In genomic region chr4:141020220-141020619, GRCm38 (mm10) we compare ENCODE assay signal across 10 mouse cellular contexts. TPM values are rescaled to one million over a fixed set of nuclear protein-coding genes. Genes with fewer than 3 reads are reported as not detected.
DNase-seq lines count a peak whose midpoint lies in the region; ATAC-seq lines count a peak whose summit lies in the region.
"Had no signal": no experiment of that assay in that cellular context is flagged by ENCODE, and none has a peak within 500 bp of the region (broad histone marks: within the 10 kb centered on the region; RNA-seq: fewer than 3 reads in every experiment).

No protein-coding gene starts in this region.

- DNase-seq in kidney, postnatal 10 days = no peak
- DNase-seq in urinary bladder, postnatal 4 days (ENCODE audit: low spot score in 2 of 2) = no peak
- no peak for DNase-seq in ovary, postnatal 10 days (ENCODE audit: low spot score)
- DNase-seq: adrenal gland, adult 8-10 months; cerebellum, adult 9-10 months; kidney, postnatal 36 days had no signal

- ATAC-seq in kidney, embryonic 16.5 days (ENCODE audit: low FRiP score, low TSS enrichment) = no peak
- ATAC-seq in forebrain, embryonic 12.5 days (ENCODE audit: low FRiP score) = no peak
- no peak for ATAC-seq in intestine, embryonic 15.5 days
- no peak for ATAC-seq in neural tube, embryonic 15.5 days (ENCODE audit: low FRiP score)

- H3K27ac ChIP-seq in kidney, embryonic 16.5 days (ENCODE audit: low read length) = peak overlapping the region; percentile 72
- peak overlapping the region; percentile 94 for H3K27ac ChIP-seq in forebrain, embryonic 12.5 days
- peak overlapping the region; percentile 90 for H3K27ac ChIP-seq in intestine, embryonic 15.5 days
- peak overlapping the region; percentile 81 for H3K27ac ChIP-seq in neural tube, embryonic 15.5 days (replicated peaks)

- no peaks in the 10 kb centered on the region for H3K9me3 ChIP-seq in kidney, embryonic 16.5 days (ENCODE audit: low read length)
- no peaks in the 10 kb centered on the region for H3K9me3 ChIP-seq in forebrain, embryonic 12.5 days
- no peaks in the 10 kb centered on the region for H3K9me3 ChIP-seq in intestine, embryonic 15.5 days
- H3K9me3 ChIP-seq in neural tube, embryonic 15.5 days (replicated peaks) = no peaks in the 10 kb centered on the region

- H3K36me3 ChIP-seq in kidney, embryonic 16.5 days (ENCODE audit: insufficient read depth, low read length) = peaks cover 26% of the 10 kb centered on the region
- peaks cover 58% of the 10 kb centered on the region for H3K36me3 ChIP-seq in forebrain, embryonic 12.5 days (replicated peaks)
- peaks cover 6% of the 10 kb centered on the region; the same call in 1 of the 2 replicates for H3K36me3 ChIP-seq in intestine, embryonic 15.5 days
- H3K36me3 ChIP-seq in neural tube, embryonic 15.5 days = peaks cover 15% of the 10 kb centered on the region

- no peak overlapping the region for H3K4me2 ChIP-seq in kidney, embryonic 16.5 days (replicated peaks; ENCODE audit: low read depth, low read length)
- H3K4me2 ChIP-seq in forebrain, embryonic 12.5 days = peak overlapping the region; percentile 21; the same call in 1 of the 2 replicates
- peak overlapping the region; percentile 40 for H3K4me2 ChIP-seq in intestine, embryonic 15.5 days (replicated peaks)
- H3K4me2 ChIP-seq in neural tube, embryonic 15.5 days = no peak overlapping the region

- no peak overlapping the region for H3K4me3 ChIP-seq in kidney, embryonic 16.5 days (ENCODE audit: low read length)
- no peak overlapping the region for H3K4me3 ChIP-seq in forebrain, embryonic 12.5 days (replicated peaks)
- H3K4me3 ChIP-seq in intestine, embryonic 15.5 days (replicated peaks) = no peak overlapping the region
- no peak overlapping the region for H3K4me3 ChIP-seq in neural tube, embryonic 15.5 days (replicated peaks)

- WGBS in kidney, embryonic 16.5 days = 78% methylated on average over 17 of the region's 17 CpGs
- WGBS in forebrain, embryonic 12.5 days = 85% methylated on average over 16 of the region's 17 CpGs
- WGBS in intestine, embryonic 15.5 days = 71% methylated on average over 17 of the region's 17 CpGs
- 85% methylated on average over 17 of the region's 17 CpGs for WGBS in neural tube, embryonic 15.5 days

- no peaks in the 10 kb centered on the region for H3K27me3 ChIP-seq in kidney, embryonic 16.5 days (ENCODE audit: insufficient read depth, low read length)
- H3K27me3 ChIP-seq in forebrain, embryonic 12.5 days = no peaks in the 10 kb centered on the region
- no peaks in the 10 kb centered on the region for H3K27me3 ChIP-seq in intestine, embryonic 15.5 days (replicated peaks)
- H3K27me3 ChIP-seq in neural tube, embryonic 15.5 days (replicated peaks) = no peaks in the 10 kb centered on the region

- no peak overlapping the region for H3K9ac ChIP-seq in kidney, embryonic 16.5 days (replicated peaks; ENCODE audit: low read length)
- peak overlapping the region; percentile 42 for H3K9ac ChIP-seq in forebrain, embryonic 12.5 days
- H3K9ac ChIP-seq in intestine, embryonic 15.5 days = peak overlapping the region; percentile 6; the same call in 1 of the 2 replicates
- no peak overlapping the region for H3K9ac ChIP-seq in neural tube, embryonic 15.5 days (replicated peaks)

- H3K4me1 ChIP-seq in kidney, embryonic 16.5 days (ENCODE audit: insufficient read depth, low read length) = peaks cover 25% of the 10 kb centered on the region
- H3K4me1 ChIP-seq in forebrain, embryonic 12.5 days = peaks cover 46% of the 10 kb centered on the region
- H3K4me1 ChIP-seq in intestine, embryonic 15.5 days (replicated peaks) = peaks cover 41% of the 10 kb centered on the region
- H3K4me1 ChIP-seq in neural tube, embryonic 15.5 days = peaks cover 38% of the 10 kb centered on the region

RNA-seq across cellular contexts. Expression of gene Mfap2, which starts 10.0 kb away (rescaled TPM):
- 442 and 470 TPM in 2 replicates for polyA plus RNA-seq in kidney, embryonic 16.5 days (2015; fragmentation: Nextera tagmentation; extraction: Ambion mirVana)
- polyA plus RNA-seq in forebrain, embryonic 12.5 days (2016; fragmentation: Nextera tagmentation; extraction: Ambion mirVana) = 250 and 275 TPM in 2 replicates
- polyA plus RNA-seq in intestine, embryonic 15.5 days (2015; fragmentation: Nextera tagmentation; extraction: Ambion mirVana) = 329 and 347 TPM in 2 replicates
- 210 and 222 TPM in 2 replicates for polyA plus RNA-seq in neural tube, embryonic 15.5 days (2015; fragmentation: Nextera tagmentation; extraction: Ambion mirVana)

RNA-seq across cellular contexts. Expression of gene Atp13a2, which starts 33.5 kb away (rescaled TPM):
- 48.9 and 50.7 TPM in 2 replicates for polyA plus RNA-seq in kidney, embryonic 16.5 days (2015; fragmentation: Nextera tagmentation; extraction: Ambion mirVana)
- 75.5 and 82.3 TPM in 2 replicates for polyA plus RNA-seq in forebrain, embryonic 12.5 days (2016; fragmentation: Nextera tagmentation; extraction: Ambion mirVana)
- 29.8 and 35.7 TPM in 2 replicates for polyA plus RNA-seq in intestine, embryonic 15.5 days (2015; fragmentation: Nextera tagmentation; extraction: Ambion mirVana)
- 162 and 188 TPM in 2 replicates for polyA plus RNA-seq in neural tube, embryonic 15.5 days (2015; fragmentation: Nextera tagmentation; extraction: Ambion mirVana)

RNA-seq across cellular contexts. Expression of gene Crocc, which starts 40.1 kb away (rescaled TPM):
- 10.1 and 11.3 TPM in 2 replicates for polyA plus RNA-seq in kidney, embryonic 16.5 days (2015; fragmentation: Nextera tagmentation; extraction: Ambion mirVana)
- polyA plus RNA-seq in forebrain, embryonic 12.5 days (2016; fragmentation: Nextera tagmentation; extraction: Ambion mirVana) = 15.4 and 17.4 TPM in 2 replicates
- 4.0 and 4.7 TPM in 2 replicates for polyA plus RNA-seq in intestine, embryonic 15.5 days (2015; fragmentation: Nextera tagmentation; extraction: Ambion mirVana)
- 4.5 and 4.9 TPM in 2 replicates for polyA plus RNA-seq in neural tube, embryonic 15.5 days (2015; fragmentation: Nextera tagmentation; extraction: Ambion mirVana)

RNA-seq across cellular contexts. Expression of gene Necap2, which starts 57.9 kb away (rescaled TPM):
- polyA plus RNA-seq in kidney, embryonic 16.5 days (2015; fragmentation: Nextera tagmentation; extraction: Ambion mirVana) = 94.5 and 99.0 TPM in 2 replicates
- 52.7 and 56.8 TPM in 2 replicates for polyA plus RNA-seq in forebrain, embryonic 12.5 days (2016; fragmentation: Nextera tagmentation; extraction: Ambion mirVana)
- 66.6 and 70.2 TPM in 2 replicates for polyA plus RNA-seq in intestine, embryonic 15.5 days (2015; fragmentation: Nextera tagmentation; extraction: Ambion mirVana)
- polyA plus RNA-seq in neural tube, embryonic 15.5 days (2015; fragmentation: Nextera tagmentation; extraction: Ambion mirVana) = 56.8 and 59.8 TPM in 2 replicates

RNA-seq across cellular contexts. Expression of gene Sdhb, which starts 59.2 kb away (rescaled TPM):
- 520 and 550 TPM in 2 replicates for polyA plus RNA-seq in kidney, embryonic 16.5 days (2015; fragmentation: Nextera tagmentation; extraction: Ambion mirVana)
- 380 and 396 TPM in 2 replicates for polyA plus RNA-seq in forebrain, embryonic 12.5 days (2016; fragmentation: Nextera tagmentation; extraction: Ambion mirVana)
- 539 and 577 TPM in 2 replicates for polyA plus RNA-seq in intestine, embryonic 15.5 days (2015; fragmentation: Nextera tagmentation; extraction: Ambion mirVana)
- polyA plus RNA-seq in neural tube, embryonic 15.5 days (2015; fragmentation: Nextera tagmentation; extraction: Ambion mirVana) = 492 and 530 TPM in 2 replicates

Comparison
In these comparisons a context has a peak if more than half of its experiments do, and no peak if none do; other contexts are left out.
1. H3K4me2 ChIP-seq: peak in forebrain, embryonic 12.5 days (single experiment) and intestine, embryonic 15.5 days (single experiment); none in kidney, embryonic 16.5 days (single experiment) and neural tube, embryonic 15.5 days (single experiment).
2. H3K9ac ChIP-seq: peak in forebrain, embryonic 12.5 days (single experiment) and intestine, embryonic 15.5 days (single experiment); none in kidney, embryonic 16.5 days (single experiment) and neural tube, embryonic 15.5 days (single experiment).
3. Peak in every context shown above with its lines, with median percentiles within 50 percentile points of each other: H3K27ac ChIP-seq.